Mouse (Mus musculus): ENCODE measurements at regions not wholly inside any gene's neighbourhood (a gene's known extent, or its start where the extent isn't known, plus 50 kb on each side); places are given as distances from the start of the nearest gene placed in this dataset.

- no peak for DNase-seq (ENCODE audit: low read depth, low spot score)
These were observed 67.0 kb upstream of the Ssx2ip start for GRCm38 (mm10) chr3:146337429-146337828.

GRCm38 (mm10) chr3:146337861-146338281, 66.6 kb upstream of the Ssx2ip start:
- peak; percentile 69 for DNase-seq (ENCODE audit: low read depth, low spot score)

- DNase-seq (ENCODE audit: low read depth, low spot score): no peak
These were observed 66.0 kb upstream of the Ssx2ip start for GRCm38 (mm10) chr3:146338445-146338844.

DNA sequence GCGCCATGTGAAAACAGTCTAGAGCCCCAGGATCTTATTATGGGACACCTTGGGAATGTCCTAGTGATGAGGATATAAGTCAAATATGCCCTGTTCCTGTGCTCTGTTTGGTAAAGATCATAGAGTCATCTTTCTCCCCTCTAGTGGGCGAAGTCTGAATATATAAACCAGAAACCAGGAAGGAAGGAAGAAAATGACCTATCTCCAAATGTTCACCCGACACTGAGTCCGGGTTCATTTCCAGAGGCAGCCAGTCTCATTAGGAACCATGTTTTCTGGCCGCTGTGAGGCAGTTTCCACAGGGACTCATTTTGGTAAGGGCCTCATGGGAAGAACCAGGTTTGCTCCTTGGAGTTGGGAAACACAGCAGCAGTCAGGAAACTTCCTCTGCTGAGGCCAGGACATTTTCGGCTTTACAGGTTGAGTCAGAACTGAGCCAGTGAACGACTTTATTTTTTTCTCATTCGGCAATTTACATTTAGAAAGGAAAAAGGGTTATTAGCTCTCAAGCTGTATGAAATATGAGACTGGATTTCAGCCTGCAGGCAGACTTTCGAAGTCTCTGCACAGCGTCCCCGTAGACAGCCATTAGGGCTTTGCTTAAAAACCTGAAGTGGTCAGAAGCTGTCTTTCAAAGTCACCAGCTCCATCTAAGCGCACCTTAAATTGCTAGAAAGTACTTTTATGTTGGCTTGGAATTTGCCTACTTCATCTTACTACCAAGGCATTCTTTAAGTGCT, 64.0 kb upstream of the Ssx2ip start:
- no peak for DNase-seq (ENCODE audit: low read depth, low spot score)

DNA sequence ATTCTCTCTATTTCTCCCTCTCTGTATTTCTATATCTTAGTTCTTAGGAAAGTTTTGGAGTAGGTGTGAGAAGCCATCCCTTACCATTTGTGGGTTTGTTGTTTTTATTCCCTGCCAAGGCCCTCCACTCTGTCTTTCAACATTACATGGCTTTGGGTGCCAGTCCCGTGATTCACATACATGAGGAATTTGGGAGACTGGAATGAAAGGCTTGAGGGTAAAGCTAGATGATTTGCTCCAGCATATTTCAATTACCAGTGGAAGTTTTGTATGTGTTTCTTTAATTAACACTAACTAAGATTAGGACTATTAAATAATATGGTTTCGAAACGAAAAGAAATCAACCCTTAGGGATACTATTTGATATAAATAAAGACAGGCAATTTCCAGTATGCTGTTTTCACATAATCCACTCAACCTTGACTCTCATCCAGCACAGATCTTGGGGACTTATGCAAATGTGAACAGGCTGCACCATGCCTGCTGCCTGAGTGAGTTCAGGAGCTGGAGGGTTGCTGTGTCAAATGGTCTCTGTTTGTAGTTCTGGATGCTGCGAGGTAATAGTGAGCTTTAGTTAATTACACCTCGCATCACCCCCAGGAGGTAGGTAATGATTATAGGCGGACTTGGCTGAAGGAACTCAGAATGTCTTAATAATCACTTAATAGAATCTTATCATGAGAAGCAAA, 62.6 kb upstream of the Ssx2ip start:
- no peak for DNase-seq (ENCODE audit: low read depth, low spot score)

GRCm38 (mm10) chr3:146342727-146343126, 61.7 kb upstream of the Ssx2ip start:
- no peak for DNase-seq (ENCODE audit: low read depth, low spot score)

DNA sequence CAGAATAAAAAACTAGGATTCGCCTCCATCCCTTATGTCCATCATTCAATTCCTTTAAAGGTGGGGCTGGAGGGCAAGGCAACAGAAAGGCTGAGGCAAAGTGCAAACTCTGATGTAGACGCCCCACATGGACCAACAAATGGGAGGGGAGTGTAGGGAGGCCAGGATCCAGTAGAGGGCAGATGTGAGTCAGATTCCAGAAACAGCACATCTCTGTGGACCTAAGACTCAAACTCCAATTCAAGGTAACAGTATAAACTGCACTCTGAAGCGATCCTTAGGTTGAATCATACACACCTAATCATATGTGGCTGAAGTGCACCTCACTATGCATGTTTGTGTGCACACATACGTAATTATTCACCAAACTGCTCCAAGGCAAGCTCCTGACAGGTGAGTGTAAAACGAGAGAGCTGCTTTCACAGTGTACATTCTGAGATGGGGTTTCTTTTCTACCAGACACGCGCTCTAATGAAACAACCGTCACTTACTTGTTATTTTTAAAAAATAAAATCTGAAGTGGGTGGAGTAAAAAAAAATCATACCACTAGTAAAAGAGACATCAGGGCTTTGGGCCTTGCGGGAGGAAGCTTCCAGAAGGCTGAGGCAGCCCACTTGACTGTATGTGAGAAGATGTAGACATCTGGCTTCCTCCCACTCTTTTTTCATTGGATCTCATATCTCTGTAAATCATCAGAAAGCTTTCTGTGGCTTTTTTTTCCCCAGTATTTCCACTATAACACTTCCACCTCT, 60.6 kb upstream of the Ssx2ip start:
- DNase-seq (ENCODE audit: low read depth, low spot score): no peak

DNA sequence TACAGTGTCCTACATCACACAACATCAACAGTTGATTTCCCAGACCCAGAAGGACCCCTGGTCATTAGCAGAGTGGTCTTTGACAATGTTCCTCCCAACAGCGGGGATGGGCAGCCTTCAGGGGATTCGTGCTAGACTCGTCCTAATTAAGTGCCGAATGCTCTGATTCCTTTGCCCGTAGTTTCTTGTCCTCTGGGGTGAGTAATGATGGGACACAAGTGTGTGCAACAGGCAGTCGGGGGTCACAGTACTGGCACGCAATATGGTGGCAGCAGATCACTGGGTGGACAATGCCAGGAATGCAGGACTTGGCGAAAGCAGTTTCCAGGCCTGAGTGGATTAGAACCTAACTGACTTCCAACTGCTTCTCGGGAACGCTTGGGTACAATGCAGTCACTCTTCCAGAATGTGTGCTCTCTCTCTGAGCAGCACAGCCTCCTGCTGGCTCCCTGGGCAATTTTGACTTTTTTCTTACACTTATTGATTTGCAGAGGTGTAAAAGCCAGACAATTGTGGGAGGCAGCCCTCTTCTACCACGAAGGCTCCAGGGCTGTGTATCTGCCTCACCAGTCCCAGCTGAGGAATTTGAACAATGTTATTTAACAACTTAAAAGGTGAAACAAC, 59.9 kb upstream of the Ssx2ip start:
- no peak for DNase-seq (ENCODE audit: low read depth, low spot score)

GRCm38 (mm10) chr3:146345308-146345780, 59.1 kb upstream of the Ssx2ip start:
- DNase-seq (ENCODE audit: low read depth, low spot score): peak; percentile 67

DNA sequence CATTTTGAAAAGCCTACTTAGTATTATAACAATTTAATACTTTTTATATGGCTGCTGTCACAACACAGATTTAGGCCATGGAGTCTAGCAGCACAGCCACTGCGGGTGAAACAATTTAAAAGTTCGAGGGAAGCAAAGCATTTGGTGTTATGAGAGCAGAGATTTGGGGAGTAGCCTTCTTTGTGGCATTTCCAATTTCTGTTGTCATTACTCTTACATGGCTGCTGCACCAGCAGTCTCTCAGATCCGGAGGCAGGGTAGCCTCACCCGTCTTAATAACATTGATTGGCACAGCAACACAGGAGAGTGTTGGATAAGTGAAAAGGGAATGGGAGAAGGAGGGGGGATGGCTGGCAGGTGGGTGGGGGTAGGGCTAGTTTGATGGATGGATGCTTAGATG, 58.5 kb upstream of the Ssx2ip start:
- no peak for DNase-seq (ENCODE audit: low read depth, low spot score)

- DNase-seq (ENCODE audit: low read depth, low spot score): no peak
These were observed 57.1 kb upstream of the Ssx2ip start for GRCm38 (mm10) chr3:146347311-146347710.

DNA sequence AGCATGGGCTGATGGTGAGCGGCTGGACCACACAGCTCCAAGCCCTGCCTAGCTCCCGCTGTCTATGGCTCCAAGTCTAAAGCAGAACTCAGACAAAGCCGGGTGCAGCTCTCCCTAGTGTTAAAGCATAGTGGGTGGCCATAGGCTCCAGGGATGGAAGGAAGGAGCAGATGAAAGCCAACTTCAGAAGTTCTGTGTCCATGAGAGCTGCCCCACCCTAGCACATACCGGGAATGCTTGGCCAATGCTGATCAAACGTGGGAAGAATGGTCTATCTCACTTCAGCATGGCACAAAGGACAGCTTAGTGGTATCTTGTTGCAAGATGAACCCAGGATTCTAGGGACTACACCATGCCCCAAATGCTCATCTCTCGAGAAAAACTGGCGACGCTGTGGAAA, 55.5 kb upstream of the Ssx2ip start:
- no peak for DNase-seq (ENCODE audit: low read depth, low spot score)

- DNase-seq (ENCODE audit: low read depth, low spot score): no peak
These were observed 55.0 kb upstream of the Ssx2ip start for GRCm38 (mm10) chr3:146349393-146349792.

GRCm38 (mm10) chr3:146350126-146350525, 54.3 kb upstream of the Ssx2ip start:
- no peak for DNase-seq (ENCODE audit: low read depth, low spot score)

GRCm38 (mm10) chr3:146351468-146351867, 53.0 kb upstream of the Ssx2ip start:
- no peak for DNase-seq (ENCODE audit: low read depth, low spot score)

- DNase-seq (ENCODE audit: low read depth, low spot score): no peak
These were observed 52.3 kb upstream of the Ssx2ip start for GRCm38 (mm10) chr3:146352187-146352586.

DNA sequence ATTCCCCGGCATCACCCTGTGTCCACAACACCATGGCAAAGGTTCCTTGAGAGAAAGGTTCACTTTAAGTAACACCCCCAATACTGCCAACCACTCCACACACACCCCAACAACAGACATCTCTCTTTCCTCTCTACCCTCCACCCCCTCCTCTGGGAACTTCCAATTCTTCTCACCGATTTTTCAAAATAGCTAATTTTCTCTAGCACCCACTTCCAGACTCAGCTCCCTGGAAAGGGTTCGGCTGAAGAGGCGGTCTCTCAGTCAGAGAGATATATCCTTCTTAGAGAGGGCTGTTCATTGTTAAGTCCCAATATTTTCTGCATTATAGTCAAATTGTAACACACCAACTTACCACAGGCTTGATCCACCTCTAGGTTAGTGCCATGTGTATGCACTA, 50.5 kb upstream of the Ssx2ip start:
- DNase-seq (ENCODE audit: low read depth, low spot score): no peak

All from brain, embryonic 18.5 days (tissue).